Mouse (Mus musculus) forebrain, embryonic 10.5 days (tissue): ENCODE results near the gene Nos1. TPM values are rescaled to one million over a fixed set of nuclear protein-coding genes. Genes with fewer than 3 reads are reported as not detected.
A peak's percentile ranks its signal among the peaks of the same experiment; 100 is the strongest.
"Not testable (repeated sequence)": the region's sequence is repeated elsewhere in the genome, so short reads cannot be mapped to it uniquely, and the experiment has no call there.

Experiments used
- DNase-seq: peaks from one replicate; pipeline ENCODE4 v3.0.0-alpha.2; 2017; ENCODE audit warnings: low spot score; ENCODE audit errors: extremely low spot score
- H3K27ac ChIP-seq: fragments of 300-500 bp; sonication (generic); 2 replicates; pipeline ENCODE4 v1.5.1; 2016; ENCODE audit warnings: mild to moderate bottlenecking
- H3K27me3 ChIP-seq: fragments of 300-500 bp; sonication (generic); 2 replicates; pipeline ENCODE4 v1.6.1; 2016; ENCODE audit warnings: mild to moderate bottlenecking; ENCODE audit not compliant: poor library complexity, severe bottlenecking
- H3K36me3 ChIP-seq: fragments of 300-500 bp; sonication (generic); replicated peaks from 2 replicates; pipeline ENCODE4 v1.6.1; 2016; ENCODE audit warnings: mild to moderate bottlenecking, moderate library complexity
- H3K4me1 ChIP-seq: fragments of 300-500 bp; sonication (generic); 2 replicates; pipeline ENCODE4 v1.6.1; 2016
- H3K4me3 ChIP-seq: fragments of 300-500 bp; sonication (generic); 2 replicates; pipeline ENCODE4 v1.5.1; 2016; ENCODE audit warnings: mild to moderate bottlenecking, moderate library complexity
- H3K9me3 ChIP-seq: fragments of 300-500 bp; sonication (generic); 2 replicates; pipeline ENCODE4 v1.6.1; 2016; ENCODE audit warnings: mild to moderate bottlenecking, moderate library complexity
- WGBS: fragments of 180-500 bp; shearing (Covaris S2); methylation state at CpG from one replicate; pipeline ENCODE4 v1.1.7; 2016; 5-methylcytosine and 5-hydroxymethylcytosine counted together
- polyA plus RNA-seq: library from polyadenylated mRNA; unstranded; fragments of >200 nt; fragmentation: Nextera tagmentation; extraction: Ambion mirVana; gene quantifications from 2 replicates; pipeline ENCODE4 v1.2.1, GENCODE M21; 2016

The Nos1 gene
- polyA plus RNA-seq, 1 experiment from 2014 or later: 0.09 TPM

DNA sequence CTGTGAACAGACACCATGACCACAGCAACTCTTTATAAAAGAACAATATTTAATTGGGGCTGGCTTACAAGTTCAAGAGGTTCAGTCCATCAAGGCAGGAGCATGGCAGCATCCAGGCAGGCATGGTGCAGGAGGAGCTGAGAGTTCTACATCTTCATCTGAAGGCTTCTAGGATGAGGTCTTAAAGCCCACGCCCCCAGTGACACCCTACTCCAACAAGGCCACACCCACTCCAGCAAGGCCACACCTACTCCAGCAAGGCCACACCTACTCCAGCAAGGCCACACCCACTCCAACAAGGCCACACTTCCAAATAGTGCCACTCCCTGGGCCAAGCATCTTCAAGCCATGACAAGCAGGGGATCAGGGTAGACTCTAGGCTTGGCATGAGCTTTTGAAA lies 101.6 kb downstream of the Nos1 start:
- 85% methylated on average over 1 of the region's 1 CpGs for WGBS
- not testable (repeated sequence) for H3K36me3 ChIP-seq, H3K4me3 ChIP-seq, H3K9me3 ChIP-seq, H3K4me1 ChIP-seq, H3K27me3 ChIP-seq, H3K27ac ChIP-seq, DNase-seq

- DNase-seq: no peak
- no peak overlapping the region for H3K27ac ChIP-seq
- 74% methylated on average over 2 of the region's 2 CpGs for WGBS
- H3K9me3 ChIP-seq: no peaks in the 10 kb centered on the region
- H3K36me3 ChIP-seq: no peaks in the 10 kb centered on the region
- H3K4me1 ChIP-seq: 0 out of 2 replicates have a peak, but pooled peaks cover 4% of the 10 kb centered on the region
- no peaks in the 10 kb centered on the region for H3K27me3 ChIP-seq
- H3K4me3 ChIP-seq: no peak overlapping the region
Observed at GRCm38 (mm10) chr5:117884991-117885390, 104.2 kb downstream of the Nos1 start.

DNA sequence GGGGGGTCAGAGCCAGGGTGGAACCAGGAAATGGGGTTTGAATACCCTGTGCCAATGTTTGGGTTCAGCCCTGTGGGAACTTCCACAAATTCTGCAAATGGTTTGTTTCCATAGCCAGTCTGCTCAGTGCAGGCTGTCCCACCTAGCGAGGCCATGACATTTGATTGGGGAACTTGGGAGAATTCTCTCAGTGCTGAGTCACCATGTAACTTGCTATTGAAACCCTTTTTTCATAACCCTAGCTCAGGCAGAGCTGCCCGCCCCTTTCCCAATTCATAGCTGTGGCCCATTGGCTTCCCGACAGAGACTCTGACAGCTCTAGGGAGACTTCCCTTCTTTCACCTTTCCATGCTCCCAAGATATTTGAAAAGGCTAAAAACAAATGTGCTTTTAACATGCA lies 107.3 kb downstream of the Nos1 start:
- H3K4me3 ChIP-seq: no peak overlapping the region
- H3K36me3 ChIP-seq: no peaks in the 10 kb centered on the region
- WGBS: 88% methylated on average over 3 of the region's 3 CpGs
- no peaks in the 10 kb centered on the region for H3K27me3 ChIP-seq
- H3K27ac ChIP-seq: no peak overlapping the region
- DNase-seq: no peak
- 0 out of 2 replicates have a peak, but pooled peaks cover 4% of the 10 kb centered on the region for H3K4me1 ChIP-seq
- H3K9me3 ChIP-seq: no peaks in the 10 kb centered on the region

- Histone ChIP-seq H3K27ac (no peak overlapping the region), H3K4me1 (0 out of 2 replicates have a peak, but pooled peaks cover 4% of the 10 kb centered on the region), H3K27me3 (no peaks in the 10 kb centered on the region), H3K4me3 (no peak overlapping the region), H3K9me3 (no peaks in the 10 kb centered on the region), H3K36me3 (no peaks in the 10 kb centered on the region)
- no peak for DNase-seq
- 72% methylated on average over 6 of the region's 6 CpGs for WGBS
Observed at GRCm38 (mm10) chr5:117888946-117889345, 108.1 kb downstream of the Nos1 start.

GRCm38 (mm10) chr5:117889571-117889970 lies 108.7 kb downstream of the Nos1 start:
- no peaks in the 10 kb centered on the region for H3K27me3 ChIP-seq
- no peak for DNase-seq
- no peak overlapping the region for H3K27ac ChIP-seq
- H3K9me3 ChIP-seq: no peaks in the 10 kb centered on the region
- 0 out of 2 replicates have a peak, but pooled peaks cover 4% of the 10 kb centered on the region for H3K4me1 ChIP-seq
- no peaks in the 10 kb centered on the region for H3K36me3 ChIP-seq
- no peak overlapping the region for H3K4me3 ChIP-seq
- WGBS: 83% methylated on average over 8 of the region's 8 CpGs

DNA sequence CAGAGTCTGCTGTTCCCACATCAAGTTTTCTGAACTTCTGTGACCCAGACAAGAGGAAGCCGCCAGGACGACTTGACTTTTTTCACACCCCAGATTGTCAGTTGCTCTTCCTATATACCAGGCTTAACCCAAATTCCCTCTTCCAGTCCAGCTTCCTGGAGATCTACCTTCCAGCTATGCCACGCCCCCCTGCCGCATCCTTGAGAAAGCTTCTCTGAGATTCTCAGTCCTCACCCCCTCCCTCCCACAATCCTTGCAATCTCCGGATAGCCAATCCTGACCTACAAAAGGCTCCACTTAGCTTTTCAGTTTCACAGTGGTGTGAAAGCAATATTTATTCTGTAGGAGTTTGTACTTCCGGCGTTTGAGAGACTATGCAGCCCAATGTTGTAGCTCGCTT lies 110.0 kb downstream of the Nos1 start:
- H3K9me3 ChIP-seq: no peaks in the 10 kb centered on the region
- H3K4me3 ChIP-seq: no peak overlapping the region
- no peaks in the 10 kb centered on the region for H3K36me3 ChIP-seq
- DNase-seq: no peak
- 75% methylated on average over 8 of the region's 8 CpGs for WGBS
- 0 out of 2 replicates have a peak, but pooled peaks cover 4% of the 10 kb centered on the region for H3K4me1 ChIP-seq
- H3K27me3 ChIP-seq: no peaks in the 10 kb centered on the region
- H3K27ac ChIP-seq: no peak overlapping the region

DNA sequence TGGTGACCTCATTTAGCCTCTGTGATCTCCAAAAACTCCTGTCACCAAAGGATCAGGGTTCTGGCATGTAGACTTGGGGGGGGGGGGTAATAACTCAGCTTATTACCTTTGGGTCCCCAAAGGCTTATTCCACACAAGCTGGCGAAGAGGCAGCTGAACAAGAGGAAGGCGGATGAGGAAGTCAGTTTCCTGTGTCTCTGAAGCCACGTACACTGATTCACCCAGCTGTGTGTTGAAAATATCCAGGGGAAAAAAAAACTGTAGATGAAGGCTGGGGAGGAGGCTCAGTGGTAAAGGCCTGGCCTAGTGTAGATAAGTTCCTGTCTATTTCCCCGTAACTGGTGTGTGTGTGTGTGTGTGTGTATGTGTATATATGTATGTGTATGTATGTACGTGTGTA lies 110.7 kb downstream of the Nos1 start:
- Histone ChIP-seq H3K4me3 (no peak overlapping the region), H3K9me3 (no peaks in the 10 kb centered on the region), H3K27ac (no peak overlapping the region), H3K4me1 (0 out of 2 replicates have a peak, but pooled peaks cover 4% of the 10 kb centered on the region), H3K27me3 (no peaks in the 10 kb centered on the region), H3K36me3 (no peaks in the 10 kb centered on the region)
- no peak for DNase-seq
- WGBS: 81% methylated on average over 5 of the region's 5 CpGs

- no peak for DNase-seq
- Histone ChIP-seq H3K27ac (no peak overlapping the region), H3K27me3 (peaks cover 12% of the 10 kb centered on the region; the same call in 1 of the 2 replicates), H3K36me3 (no peaks in the 10 kb centered on the region), H3K4me3 (no peak overlapping the region), H3K9me3 (no peaks in the 10 kb centered on the region), H3K4me1 (peaks cover 21% of the 10 kb centered on the region)
- 88% methylated on average over 5 of the region's 5 CpGs for WGBS
Observed at GRCm38 (mm10) chr5:117894050-117894449, 113.2 kb downstream of the Nos1 start.

- H3K9me3 ChIP-seq: no peaks in the 10 kb centered on the region
- DNase-seq: no peak
- H3K27me3 ChIP-seq: peaks cover 27% of the 10 kb centered on the region; the same call in 1 of the 2 replicates
- WGBS: 15% methylated on average over 9 of the region's 9 CpGs
- H3K4me3 ChIP-seq: no peak overlapping the region
- H3K36me3 ChIP-seq: no peaks in the 10 kb centered on the region
- peak overlapping the region; percentile 32; the same call in 1 of the 2 replicates for H3K27ac ChIP-seq
- H3K4me1 ChIP-seq: peaks cover 37% of the 10 kb centered on the region
Observed at GRCm38 (mm10) chr5:117898055-117898806, 117.4 kb downstream of the Nos1 start.

GRCm38 (mm10) chr5:117899361-117899760 lies 118.5 kb downstream of the Nos1 start:
- H3K36me3 ChIP-seq: no peaks in the 10 kb centered on the region
- peaks cover 27% of the 10 kb centered on the region; the same call in 1 of the 2 replicates for H3K27me3 ChIP-seq
- no peak overlapping the region for H3K4me3 ChIP-seq
- no peak overlapping the region for H3K27ac ChIP-seq
- peaks cover 44% of the 10 kb centered on the region for H3K4me1 ChIP-seq
- DNase-seq: no peak
- WGBS: 83% methylated on average over 10 of the region's 10 CpGs
- H3K9me3 ChIP-seq: no peaks in the 10 kb centered on the region

DNA sequence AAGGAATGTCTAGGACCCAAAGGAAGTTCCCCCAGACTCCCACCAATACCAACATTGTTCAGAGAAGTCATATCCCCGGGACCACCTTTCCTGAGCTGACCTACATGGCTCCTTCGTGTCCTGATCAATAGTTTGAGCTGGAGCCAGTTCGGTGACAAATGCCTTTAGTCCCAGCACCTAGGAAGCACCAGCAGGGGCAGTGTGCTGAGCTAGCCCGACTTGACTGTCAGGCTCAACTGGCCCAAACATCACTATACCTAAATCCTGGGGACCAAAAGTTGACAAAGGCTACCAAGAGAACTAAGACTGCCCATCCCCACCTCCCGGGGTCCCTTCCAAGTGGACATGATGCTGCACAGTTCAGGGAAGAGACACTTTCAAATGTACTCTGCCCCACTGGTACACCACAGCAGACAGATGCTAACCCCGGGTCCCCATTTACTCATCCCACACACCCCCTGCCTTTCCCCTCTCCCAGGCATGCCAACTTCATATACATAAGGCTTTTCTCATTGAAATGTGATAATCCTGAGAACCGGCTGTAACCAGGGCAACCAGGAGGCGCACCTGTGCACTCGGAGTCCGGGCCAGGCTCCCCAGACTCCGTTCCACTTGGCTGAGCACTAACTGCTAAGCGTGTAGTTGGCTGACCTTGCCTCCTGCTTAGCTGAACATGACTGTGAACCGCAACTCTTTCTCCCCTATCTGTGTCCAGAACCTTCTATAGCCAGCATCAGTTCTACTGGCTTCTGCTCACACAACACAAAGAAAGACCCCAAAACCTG lies 120.3 kb downstream of the Nos1 start:
- H3K4me1 ChIP-seq: peaks cover 44% of the 10 kb centered on the region
- no peaks in the 10 kb centered on the region for H3K9me3 ChIP-seq
- H3K36me3 ChIP-seq: no peaks in the 10 kb centered on the region
- H3K4me3 ChIP-seq: no peak overlapping the region
- H3K27ac ChIP-seq: no peak overlapping the region
- no peak for DNase-seq
- H3K27me3 ChIP-seq: peaks cover 27% of the 10 kb centered on the region; the same call in 1 of the 2 replicates
- WGBS: 22% methylated on average over 13 of the region's 13 CpGs

- WGBS: 47% methylated on average over 7 of the region's 7 CpGs
- DNase-seq: no peak
- no peak overlapping the region for H3K4me3 ChIP-seq
Observed at GRCm38 (mm10) chr5:117903534-117903933, 122.7 kb downstream of the Nos1 start.

DNA sequence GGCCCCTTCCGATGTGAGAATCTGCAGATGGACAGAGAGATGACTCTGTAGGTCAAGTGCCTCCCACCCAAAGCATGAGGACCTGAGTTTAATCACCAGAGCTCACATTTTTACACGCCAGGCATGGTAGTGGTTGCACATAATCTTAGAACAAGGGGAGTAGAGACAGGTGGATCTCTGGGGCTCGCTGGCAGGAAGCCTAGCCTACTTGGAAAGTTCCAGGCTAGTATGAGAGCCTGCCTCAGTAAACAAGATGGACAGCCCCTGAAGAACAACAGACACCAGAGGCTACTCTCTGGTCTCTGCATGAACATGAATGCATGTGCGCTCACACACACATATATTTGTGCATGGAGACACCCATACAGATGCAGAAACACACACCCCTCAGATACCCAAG lies 124.9 kb downstream of the Nos1 start:
- H3K27me3 ChIP-seq: 0 out of 2 replicates have a peak, but pooled peaks cover 3% of the 10 kb centered on the region
- H3K36me3 ChIP-seq: no peaks in the 10 kb centered on the region
- no peak overlapping the region for H3K27ac ChIP-seq
- DNase-seq: no peak
- no peaks in the 10 kb centered on the region for H3K9me3 ChIP-seq
- WGBS: 98% methylated on average over 4 of the region's 4 CpGs
- no peak overlapping the region for H3K4me3 ChIP-seq
- peaks cover 33% of the 10 kb centered on the region for H3K4me1 ChIP-seq

More at GRCm38 (mm10) chr5:117903534-117903933, 122.7 kb downstream of the Nos1 start:
- peak overlapping the region; percentile 22; the same call in 1 of the 2 replicates for H3K27ac ChIP-seq
- peaks cover 20% of the 10 kb centered on the region; the same call in 1 of the 2 replicates for H3K27me3 ChIP-seq
- peaks cover 44% of the 10 kb centered on the region for H3K4me1 ChIP-seq
- no peaks in the 10 kb centered on the region for H3K36me3 ChIP-seq
- H3K9me3 ChIP-seq: no peaks in the 10 kb centered on the region
